Mouse (Mus musculus) hematopoietic stem cell, adult 5-6 weeks (primary cell): ENCODE results near the gene Slit1. TPM values are rescaled to one million over a fixed set of nuclear protein-coding genes. Genes with fewer than 3 reads are reported as not detected.
A peak's percentile ranks its signal among the peaks of the same experiment; 100 is the strongest.

ENCODE experiments used
- ATAC-seq, 2 experiments: fragments of 125-278 bp in 1 of 2; replicated peaks in 1 of 2; 2 replicates each; pipeline ENCODE4 v1.8.0; 2016 to 2017; ENCODE audit warnings: inconsistent platforms in 2 of 2, mild to moderate bottlenecking in 2 of 2, moderate number of reproducible peaks in 2 of 2, low read depth in 1 of 2, moderate TSS enrichment in 1 of 2; ENCODE audit not compliant: low FRiP score in 2 of 2, poor library complexity in 2 of 2, severe bottlenecking in 2 of 2, insufficient read depth in 1 of 2, low TSS enrichment in 1 of 2
- total RNA-seq: library from RNA; stranded (forward); fragments of 172-1452, 232-1000 nt; gene quantifications from 2 replicates; pipeline ENCODE4 v1.2.3, GENCODE M21; 2017

Gene Slit1
- 0.13 TPM in 1 of 2 replicates, not detected in the other for total RNA-seq

DNA sequence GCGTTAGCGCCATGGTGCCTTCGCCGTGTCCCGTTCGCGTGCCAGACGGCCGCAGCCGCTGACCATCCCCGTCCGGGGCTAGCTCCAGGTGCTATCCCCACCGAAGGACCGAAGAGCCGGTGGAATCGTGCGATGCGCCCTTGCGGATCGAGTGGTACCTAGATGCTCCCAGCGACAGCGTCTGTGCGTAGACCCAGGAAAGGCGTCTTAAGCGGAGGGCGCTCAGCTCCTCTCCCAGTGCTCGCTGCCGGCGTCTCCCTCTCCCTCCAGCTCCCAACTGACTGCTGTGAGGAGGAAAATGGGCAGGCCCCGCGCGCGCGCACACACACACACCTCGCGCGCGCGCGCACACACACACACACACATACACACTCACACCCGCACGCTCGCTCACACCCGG, at the start of gene Slit1:
Gene Slit1 (minus strand): TSS at position 270 of the 400 bp plus-strand sequence.
- no peak for ATAC-seq

DNA sequence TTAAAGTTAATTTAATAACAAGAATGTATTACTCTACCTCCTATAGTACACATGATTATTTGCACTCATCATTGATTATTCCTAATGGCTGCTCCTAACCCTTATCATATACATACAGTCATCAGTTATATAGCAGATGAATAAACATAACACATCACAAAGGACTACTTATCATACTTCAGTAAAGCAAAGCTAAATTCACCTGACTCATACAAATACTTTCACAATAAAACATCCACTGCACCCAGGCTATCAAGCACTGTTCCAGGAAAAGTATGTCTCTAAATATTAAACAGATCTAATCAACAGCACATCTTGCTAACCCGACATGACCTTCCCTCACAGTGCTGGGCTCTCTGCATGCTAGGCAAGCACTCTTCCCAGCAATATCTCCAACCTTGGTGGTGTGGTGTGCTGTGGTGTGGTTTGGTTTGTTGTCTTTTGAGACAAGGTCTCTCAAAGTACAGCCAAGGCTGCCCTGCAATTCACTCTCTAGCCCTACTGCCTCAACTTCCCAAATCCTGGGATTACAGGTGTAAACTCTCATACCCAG, 49.5 kb upstream of the Slit1 start:
- no peak for ATAC-seq

DNA sequence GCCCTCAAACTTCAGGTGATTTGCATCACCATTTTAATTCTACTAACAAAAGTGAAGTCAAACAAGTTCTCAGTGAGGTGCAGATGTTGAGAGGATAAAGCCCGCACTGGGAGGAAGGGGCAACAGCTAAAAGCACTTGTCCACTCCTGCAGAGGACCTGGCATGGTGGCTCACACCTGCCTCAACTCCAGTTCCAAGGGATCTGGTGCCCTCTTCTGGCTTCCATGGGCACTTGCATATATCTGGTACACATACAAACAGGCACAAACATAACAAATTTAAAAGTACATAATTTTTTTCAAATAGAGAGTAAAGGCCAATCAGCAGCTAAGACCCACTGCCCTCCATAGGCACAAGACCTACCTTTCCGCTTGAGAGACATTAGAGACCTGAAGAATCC, 47.9 kb upstream of the Slit1 start:
- no peak for ATAC-seq

DNA sequence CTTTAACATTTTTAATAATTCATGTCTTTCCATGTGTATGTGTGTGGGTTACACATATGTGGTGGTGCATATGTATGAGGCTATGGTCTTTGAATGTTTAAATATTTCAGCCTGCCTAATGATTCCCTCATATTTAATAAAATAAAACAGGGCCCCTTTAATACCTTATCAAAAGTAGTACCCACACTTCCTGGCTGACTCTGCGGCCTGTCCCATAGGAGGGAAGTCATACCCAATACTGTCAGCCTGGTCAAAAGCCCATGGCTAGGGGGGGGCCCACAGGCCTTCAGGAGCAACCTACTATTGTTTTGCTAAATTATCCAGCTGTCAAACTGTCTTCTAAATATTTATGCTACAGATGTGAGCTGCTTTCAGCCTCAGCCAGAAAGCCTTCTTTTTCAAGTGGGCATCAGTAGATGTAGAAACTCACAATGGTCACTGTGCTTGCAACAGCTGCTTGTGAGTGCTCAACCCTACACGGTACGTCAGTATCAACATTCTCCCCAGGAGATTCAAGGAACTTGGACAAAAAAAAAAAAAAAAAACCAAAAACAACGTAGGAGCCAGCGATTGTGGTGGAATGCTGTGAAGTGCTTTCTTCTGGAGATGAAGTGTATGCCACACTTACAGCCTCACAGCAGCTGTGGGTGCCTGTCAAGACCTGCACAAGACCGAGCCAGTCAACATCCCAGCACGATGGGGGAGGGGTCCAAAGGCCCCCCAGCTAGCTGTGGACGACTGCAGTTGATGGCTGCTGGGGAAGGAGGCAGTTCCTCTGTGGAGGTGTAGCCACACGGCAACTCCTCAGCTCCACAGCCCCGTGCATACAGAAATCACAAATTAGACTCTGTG, 45.9 kb upstream of the Slit1 start:
- ATAC-seq, result no peak

DNA sequence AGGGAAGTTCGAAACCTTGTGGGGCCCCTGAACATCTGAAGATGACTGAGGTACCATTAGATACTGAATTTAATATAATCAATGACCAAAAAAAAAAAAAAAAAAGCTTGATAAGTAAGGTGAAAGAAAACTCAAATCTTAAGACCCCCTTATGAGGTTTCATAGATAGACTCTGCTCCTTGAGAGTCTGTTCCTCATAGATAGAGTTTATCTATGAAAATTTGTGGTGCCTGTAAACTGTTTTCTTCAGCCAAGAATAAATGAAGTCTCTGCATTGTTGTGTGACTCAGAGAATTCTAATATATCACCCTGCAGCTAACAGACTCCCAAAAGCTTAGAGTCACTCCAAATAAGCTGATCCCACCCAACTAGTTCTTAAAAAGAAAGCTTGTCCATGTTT, 43.4 kb upstream of the Slit1 start:
- ATAC-seq, result no peak

DNA sequence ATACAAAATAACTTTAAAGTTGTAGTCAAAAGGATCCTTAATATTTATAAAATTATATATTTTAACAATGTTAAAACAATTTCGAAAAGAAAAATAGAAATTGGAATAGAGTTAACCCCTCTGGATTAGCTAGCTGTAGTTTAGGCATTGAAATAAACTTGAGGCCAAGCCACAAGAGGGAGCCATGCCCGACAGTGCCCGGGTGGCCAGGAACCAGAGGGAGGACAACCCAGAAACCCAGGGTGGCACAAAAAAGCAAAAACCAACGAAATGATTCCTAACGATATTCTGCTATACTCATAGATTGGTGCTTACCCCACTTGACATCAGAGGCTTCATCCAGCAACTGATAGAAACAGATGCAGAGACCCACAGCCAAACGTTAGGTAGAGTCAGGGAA, 34.0 kb upstream of the Slit1 start:
- ATAC-seq, result no peak

DNA sequence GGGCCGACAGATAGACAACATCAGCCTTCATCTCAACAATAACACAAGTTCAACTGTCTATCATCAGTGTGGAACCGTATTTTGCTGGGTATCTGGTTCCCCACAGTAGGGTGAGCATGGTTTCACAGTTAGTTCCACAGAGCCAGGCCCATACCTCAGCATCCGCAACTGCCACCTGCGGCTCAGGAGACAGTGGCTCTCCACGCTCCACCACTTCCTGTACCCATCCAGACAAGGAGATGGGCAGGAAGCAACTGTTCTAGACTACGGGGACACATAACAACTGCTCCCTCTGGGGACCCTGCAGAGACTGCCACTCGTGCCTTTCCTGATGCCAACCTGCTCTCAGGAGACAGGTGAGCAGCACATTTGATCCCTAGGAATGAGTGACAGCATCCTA, 25.2 kb upstream of the Slit1 start:
- ATAC-seq, result no peak

DNA sequence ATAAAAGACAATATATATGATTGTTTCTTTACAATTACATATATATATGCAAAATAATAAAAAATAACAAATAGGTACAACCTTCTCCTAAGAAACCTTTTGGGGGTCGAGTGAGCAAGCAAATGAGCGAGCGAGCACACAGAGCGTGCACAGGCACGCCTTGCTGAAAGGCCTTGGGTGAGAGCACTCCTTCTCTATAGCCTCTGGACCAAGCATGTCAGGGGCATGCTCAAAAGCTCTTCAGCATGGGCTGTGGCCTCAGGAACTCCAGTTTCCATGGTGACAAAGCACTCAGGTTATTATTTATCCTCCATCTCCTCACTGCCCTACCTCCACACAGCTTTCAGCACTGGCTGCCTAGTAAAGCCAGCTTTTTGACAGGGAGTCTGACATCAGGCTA, 23.2 kb upstream of the Slit1 start:
- no peak for ATAC-seq

DNA sequence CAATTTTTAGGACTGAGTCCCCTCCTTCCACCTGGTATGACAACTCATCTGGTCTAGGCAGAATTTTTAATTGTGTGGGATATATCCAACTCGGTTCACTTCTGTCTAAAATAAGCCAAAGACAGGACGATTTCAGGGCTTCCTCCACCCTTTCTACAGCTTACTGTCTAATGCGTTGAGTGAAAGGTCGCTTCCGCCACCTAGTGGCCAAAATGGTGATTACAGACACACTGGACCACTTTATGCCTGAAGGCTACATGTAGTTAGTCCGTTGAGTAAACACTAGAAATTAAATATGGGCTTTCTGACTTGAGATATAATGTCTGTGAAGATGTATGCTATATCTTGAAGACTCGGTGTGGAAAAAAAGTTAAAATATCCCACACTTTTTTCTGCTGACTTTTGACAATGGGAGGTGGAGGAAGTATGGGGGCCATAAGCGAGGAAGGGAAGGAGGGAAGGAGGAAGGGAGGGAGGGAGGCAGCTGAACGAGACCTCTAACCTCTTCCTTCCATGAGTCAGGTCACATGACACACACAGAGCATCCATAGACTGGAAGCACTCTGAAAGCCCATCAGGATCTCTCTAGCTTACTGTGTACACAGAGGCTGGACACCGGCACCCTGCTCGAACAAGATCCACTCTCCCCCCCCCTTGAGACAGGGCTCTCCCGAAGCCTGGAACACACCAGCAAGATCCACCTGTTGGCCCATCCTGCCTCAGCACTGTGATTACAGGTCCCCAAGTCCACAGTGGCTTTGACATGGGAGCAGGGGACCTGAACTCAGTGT, 20.6 kb upstream of the Slit1 start:
- peak; percentile 65 to 71; a peak in 3 of 4 replicates for ATAC-seq

DNA sequence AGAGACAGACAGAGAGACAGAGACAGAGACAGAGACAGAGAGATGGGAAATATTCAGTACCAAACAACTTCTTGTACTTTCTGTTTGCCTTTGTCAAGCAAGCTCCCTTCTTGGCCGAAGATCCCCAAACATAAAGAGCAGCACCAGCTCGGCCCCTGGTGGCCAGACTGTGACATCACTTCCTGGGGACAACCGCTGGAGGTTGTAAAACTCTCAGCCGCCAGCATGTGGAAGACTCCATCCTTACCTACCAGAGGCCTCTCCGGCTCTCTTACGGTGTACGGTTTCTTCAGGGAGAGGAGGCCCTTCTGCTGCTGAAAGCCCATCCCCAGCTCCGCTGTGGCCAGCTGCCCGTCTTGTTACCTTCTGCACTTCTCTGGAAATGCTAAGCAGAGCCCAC, 18.1 kb upstream of the Slit1 start:
- ATAC-seq, result 0 out of 4 replicates have a peak, but pooled peaks of 1 of the 2 experiments have one; percentile 39

DNA sequence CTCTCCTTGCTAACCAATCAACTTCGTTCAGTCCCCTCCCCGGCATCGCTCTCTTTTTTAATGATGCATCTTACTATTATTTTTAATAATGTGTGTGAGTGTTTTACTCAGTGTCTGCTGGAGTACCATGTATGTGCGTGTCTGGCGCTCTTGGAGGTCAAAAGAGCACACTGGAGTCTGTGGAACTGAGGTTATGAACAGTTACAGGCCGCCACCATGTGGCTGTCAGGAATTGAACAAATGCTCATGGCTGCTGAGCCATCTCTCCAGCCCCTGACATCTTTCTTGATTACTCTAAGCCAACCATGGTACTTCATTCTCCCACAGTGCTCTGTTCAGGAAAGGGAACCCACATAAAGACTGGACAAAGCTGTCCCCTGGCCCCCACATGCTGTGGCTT, 16.3 kb upstream of the Slit1 start:
- ATAC-seq, result no peak

DNA sequence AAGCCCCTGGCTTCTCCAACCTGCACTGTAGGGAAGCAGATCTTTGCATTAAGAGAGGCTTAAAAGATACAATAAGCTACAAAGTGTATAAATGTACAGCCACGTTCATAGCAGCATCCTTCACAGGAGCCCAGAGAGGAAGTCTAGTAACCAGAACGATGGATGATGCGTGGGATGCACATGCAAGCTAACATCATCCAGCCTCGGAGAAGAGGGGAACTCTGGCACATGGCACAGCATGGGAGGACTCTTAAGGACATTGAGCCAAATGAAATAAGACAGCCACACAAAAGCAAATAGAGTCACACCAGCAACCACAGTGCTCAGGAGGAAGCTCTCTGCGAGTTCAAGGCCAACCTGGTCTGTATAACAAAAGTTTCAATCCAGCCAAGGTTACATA, 15.8 kb upstream of the Slit1 start:
- ATAC-seq, result no peak

DNA sequence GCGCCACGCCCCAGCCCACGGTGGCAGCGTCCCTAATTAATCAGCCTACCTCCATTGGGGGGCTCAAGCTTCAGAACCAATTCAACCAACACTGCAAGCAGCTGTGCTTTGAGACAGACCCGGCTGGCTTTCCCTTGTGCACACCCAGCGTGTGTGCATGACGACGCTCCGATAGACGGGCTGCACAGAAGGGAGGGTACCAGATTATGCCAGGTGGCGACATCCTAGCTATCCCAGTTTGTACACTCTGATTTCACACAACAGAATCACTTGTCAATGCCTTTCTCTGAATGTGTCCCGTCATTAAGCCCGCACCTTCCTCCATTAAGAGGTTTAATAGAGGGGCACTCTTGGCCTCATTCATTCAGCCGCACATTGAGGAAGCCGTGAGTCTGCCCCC, 11.3 kb upstream of the Slit1 start:
- ATAC-seq, result no peak

DNA sequence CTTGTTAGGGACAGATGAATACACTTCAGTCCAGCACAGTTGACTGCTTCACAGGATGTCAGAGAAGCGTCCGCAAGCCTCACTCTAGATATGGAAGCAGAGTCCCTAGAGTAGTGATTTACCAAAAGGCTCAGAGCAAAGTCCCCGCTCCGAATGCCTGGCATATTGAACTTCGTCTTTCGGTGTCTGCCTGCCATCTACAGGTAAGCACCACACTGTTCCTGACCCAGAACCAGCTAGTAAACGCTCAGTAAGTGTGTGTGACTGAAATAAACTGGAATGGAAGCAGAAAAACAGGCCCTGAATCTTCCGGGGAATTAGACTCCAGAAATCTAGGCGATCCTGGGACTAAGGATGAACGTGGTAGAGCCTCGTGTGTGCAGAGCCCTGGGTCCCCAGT, 8.4 kb upstream of the Slit1 start:
- no peak for ATAC-seq

DNA sequence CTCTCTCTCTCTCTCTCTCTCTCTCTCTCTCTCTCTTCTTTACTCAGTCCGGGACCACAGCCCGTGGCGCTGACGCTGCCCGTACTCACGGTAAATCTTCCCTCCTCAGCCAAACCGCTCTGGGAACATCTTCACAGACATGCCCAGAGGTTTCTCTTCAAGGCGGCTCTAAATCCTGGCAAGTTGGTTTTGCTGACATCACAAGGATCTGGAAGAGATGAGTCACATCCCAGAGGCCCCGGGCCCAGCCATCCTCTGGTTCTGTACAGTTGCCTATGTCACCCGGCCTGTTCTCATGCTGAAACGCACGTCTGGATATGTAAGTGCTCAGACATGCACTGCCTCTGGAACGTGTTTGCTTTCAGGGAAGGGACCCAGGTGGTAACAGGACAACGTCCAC, 4.0 kb upstream of the Slit1 start:
- no peak for ATAC-seq

DNA sequence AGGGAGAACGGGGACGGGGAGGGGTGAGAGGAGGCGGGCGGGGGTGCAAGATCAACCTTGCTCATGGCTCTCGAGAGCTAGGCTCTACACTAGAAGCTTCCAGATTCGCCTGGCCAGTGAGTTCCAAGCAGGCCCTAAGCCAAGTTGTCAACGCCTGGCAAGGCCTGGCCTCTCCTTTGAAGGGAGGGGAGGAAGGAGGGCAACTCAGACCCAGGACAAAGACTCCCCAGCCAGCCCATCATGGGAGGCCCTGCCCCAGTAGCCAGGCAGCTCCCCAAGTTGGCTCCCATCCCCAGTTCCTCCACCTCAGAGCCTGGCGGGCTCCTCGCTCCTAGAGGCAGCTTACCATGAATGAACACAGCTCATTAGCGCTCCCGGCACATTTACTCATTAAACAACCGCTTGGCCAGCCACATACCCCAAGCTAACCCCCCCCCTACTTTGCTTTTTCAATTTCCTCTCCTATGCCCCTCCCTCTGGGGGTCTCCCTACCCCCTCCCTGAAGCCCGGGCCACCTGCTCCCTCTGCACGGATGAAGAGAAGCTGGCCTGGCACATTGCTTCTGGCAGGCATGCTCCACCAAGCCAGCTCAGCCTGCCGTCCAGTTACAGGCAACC, 2.6 kb upstream of the Slit1 start:
- ATAC-seq, result no peak

DNA sequence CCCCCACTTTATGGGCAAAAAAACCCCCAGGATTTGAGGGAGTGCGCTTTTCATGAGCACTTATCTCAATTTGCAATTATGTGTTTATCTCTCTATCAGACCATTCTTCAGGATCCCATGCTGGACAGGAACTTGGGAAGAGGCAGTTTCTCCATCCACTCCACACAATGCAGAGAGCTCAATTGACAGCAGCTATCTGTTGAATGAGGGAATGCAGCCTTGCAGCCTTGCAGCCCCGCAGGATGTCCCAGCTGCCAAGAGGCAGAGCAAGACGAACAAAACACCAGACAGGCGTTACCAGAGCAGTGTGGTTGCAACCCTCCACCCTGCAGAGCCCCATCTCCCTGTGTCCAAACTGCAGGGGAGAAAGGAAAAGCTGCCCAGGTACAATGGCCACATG, 4.6 kb downstream of the Slit1 start:
- no peak for ATAC-seq

DNA sequence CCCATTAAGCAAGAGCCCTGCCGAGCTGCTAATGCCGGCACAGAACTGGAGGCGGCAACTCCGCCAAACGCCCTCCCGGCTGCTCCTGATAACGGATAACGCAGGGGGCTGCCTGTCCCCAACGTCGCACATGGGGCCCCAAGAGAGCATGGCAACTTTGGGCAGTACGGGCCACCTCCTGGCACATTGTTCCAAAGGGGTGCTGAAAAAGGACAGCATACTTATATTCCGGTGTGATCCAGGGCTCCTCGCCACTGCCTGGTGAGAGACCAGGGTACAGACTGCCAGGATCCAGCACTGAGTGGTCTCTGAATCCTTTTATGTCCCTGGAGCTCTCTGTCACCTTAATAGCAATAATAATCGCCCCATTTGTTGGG, 5.0 kb downstream of the Slit1 start:
- ATAC-seq, result no peak
